Mouse (Mus musculus): ENCODE results near the gene Gm29133. TPM values are rescaled to one million over a fixed set of nuclear protein-coding genes. Genes with fewer than 3 reads are reported as not detected.

Gm29133 gene
- polyA plus RNA-seq (2015; fragmentation: Nextera tagmentation; extraction: Ambion mirVana) = not detected in 2 replicates

DNA sequence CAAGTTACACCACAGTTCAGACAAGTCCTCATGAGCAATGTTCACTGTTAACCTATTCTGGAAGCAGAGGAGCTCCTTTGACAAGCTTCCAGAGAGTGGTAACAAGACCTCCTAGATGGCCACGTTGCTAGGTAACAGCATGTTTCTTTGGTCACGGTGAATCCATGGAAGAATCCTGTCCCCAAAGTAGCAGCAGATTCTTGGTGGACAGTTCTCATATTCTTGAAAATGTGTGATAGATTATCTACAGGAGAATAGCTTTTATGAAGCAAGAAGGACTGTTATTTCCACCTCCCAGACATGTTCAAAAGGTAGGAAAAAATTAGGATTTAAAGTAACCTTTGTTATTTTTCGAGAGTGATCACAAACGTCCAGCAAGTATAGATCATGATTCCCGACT lies at the start of gene Gm29133:
Gene Gm29133, plus strand, starts transcription at position 301 of the 400 bp plus-strand sequence.
- ATAC-seq (no peak), DNase-seq (no peak)
- no peaks in the 10 kb centered on the region for H3K9me3 ChIP-seq (ENCODE audit: low read length)
- no peak within 1 kb of the TSS for H3K4me2 ChIP-seq (ENCODE audit: low read depth, low read length)
- no peak within 1 kb of the TSS for H3K27ac ChIP-seq (ENCODE audit: low read depth)
- no peaks in the 10 kb centered on the region for H3K36me3 ChIP-seq (replicated peaks; ENCODE audit: insufficient read depth, low read length)
- no peak for TF ChIP-seq EP300 (IDR thresholded peaks at IDR 0.05; ENCODE audit: low read depth)
- TF ChIP-seq CTCF (IDR thresholded peaks at IDR 0.05; ENCODE audit: low read depth) = no peak
- 64% methylated on average over 5 of the region's 5 CpGs for WGBS (ENCODE audit: insufficient replicate concordance)
- no peaks in the 10 kb centered on the region for H3K4me1 ChIP-seq (ENCODE audit: insufficient read depth)
- H3K27me3 ChIP-seq (ENCODE audit: insufficient read depth, low read length) = no peaks in the 10 kb centered on the region
- no peak within 1 kb of the TSS for H3K9ac ChIP-seq (replicated peaks)
- H3K4me3 ChIP-seq (ENCODE audit: low read depth, low read length) = no peak within 1 kb of the TSS

DNA sequence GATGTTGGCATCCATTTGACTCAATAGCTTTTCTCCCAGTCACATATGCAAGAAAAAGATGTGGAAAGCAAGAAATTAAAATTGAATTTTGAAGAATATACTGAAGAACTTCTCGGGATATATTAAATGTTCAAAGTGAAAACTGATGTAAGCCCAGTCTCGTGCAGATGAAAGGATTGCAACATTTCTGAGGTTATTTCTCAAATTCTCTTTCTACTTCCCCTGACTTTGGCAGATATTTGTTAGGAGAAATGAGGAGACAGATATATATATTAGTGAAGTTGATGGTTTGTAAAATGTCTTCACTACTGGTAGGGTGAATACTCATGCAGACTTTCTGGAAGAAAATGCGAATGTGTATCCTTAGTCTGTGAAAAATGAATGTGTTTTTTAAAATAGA lies 48.9 kb upstream of the Gm29133 start:
- DNase-seq (no peak), ATAC-seq (no peak)
- Histone ChIP-seq H3K9ac (replicated peaks) (no peak overlapping the region), H3K27me3 (ENCODE audit: insufficient read depth, low read length) (no peaks in the 10 kb centered on the region), H3K4me1 (ENCODE audit: insufficient read depth) (no peaks in the 10 kb centered on the region), H3K27ac (ENCODE audit: low read depth) (no peak overlapping the region), H3K4me3 (ENCODE audit: low read depth, low read length) (no peak overlapping the region), H3K4me2 (ENCODE audit: low read depth, low read length) (no peak overlapping the region), H3K9me3 (ENCODE audit: low read length) (no peaks in the 10 kb centered on the region), H3K36me3 (replicated peaks; ENCODE audit: insufficient read depth, low read length) (no peaks in the 10 kb centered on the region)
- 67% methylated on average over 3 of the region's 3 CpGs for WGBS (ENCODE audit: insufficient replicate concordance)
- no peak for TF ChIP-seq CTCF (IDR thresholded peaks at IDR 0.05; ENCODE audit: low read depth)

DNA sequence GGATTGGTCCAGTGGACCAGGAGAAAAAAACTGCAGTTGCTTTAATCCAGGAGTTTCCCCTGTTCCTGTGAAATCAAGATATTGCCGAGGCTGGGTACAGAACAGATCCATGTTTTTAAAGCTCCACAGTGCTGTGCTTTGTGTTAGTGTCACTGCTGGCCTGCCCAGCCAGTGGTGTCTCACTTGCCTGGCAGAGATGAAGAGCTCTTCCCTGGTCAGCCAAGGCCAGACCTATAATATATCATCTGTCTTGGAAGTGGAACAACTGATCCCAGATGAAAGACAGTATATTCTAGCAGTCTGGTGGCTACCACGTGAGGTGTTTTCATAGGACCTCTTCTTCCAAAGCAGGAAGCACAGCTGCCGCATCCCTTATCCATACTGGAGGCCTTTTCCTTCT lies 46.7 kb upstream of the Gm29133 start:
- Histone ChIP-seq H3K4me2 (ENCODE audit: low read depth, low read length) (no peak overlapping the region), H3K9me3 (ENCODE audit: low read length) (no peaks in the 10 kb centered on the region), H3K4me1 (ENCODE audit: insufficient read depth) (no peaks in the 10 kb centered on the region), H3K27ac (ENCODE audit: low read depth) (no peak overlapping the region), H3K27me3 (ENCODE audit: insufficient read depth, low read length) (no peaks in the 10 kb centered on the region), H3K4me3 (ENCODE audit: low read depth, low read length) (no peak overlapping the region), H3K9ac (replicated peaks) (no peak overlapping the region), H3K36me3 (replicated peaks; ENCODE audit: insufficient read depth, low read length) (no peaks in the 10 kb centered on the region)
- DNase-seq (no peak), ATAC-seq (no peak)
- TF ChIP-seq CTCF (IDR thresholded peaks at IDR 0.05; ENCODE audit: low read depth) = no peak
- no peak for TF ChIP-seq EP300 (IDR thresholded peaks at IDR 0.05; ENCODE audit: low read depth)
- 64% methylated on average over 3 of the region's 3 CpGs for WGBS (ENCODE audit: insufficient replicate concordance)

DNA sequence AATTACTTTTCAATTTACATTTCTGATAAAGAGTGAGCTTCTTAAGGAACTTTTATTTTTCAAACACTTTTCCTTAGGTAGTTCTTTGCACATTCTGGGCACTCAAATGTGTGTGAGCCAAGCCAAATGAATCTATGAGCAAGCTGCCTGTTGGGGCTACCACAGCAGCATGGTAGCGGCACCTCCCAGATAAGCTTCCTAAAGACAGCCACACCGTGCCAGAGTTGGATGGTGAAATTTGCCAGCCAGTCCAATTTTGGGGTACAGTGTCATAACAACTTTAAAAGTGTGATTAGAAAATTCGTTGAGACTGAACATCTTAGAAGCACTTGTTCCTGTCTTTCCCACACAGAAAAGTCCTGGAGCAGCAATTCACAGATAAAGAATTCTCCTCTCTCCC lies 41.5 kb upstream of the Gm29133 start:
- 54% methylated on average over 3 of the region's 3 CpGs for WGBS (ENCODE audit: insufficient replicate concordance)
- Histone ChIP-seq H3K9me3 (ENCODE audit: low read length) (no peaks in the 10 kb centered on the region), H3K4me1 (ENCODE audit: insufficient read depth) (no peaks in the 10 kb centered on the region), H3K27ac (ENCODE audit: low read depth) (no peak overlapping the region), H3K27me3 (ENCODE audit: insufficient read depth, low read length) (no peaks in the 10 kb centered on the region), H3K4me2 (ENCODE audit: low read depth, low read length) (no peak overlapping the region), H3K4me3 (ENCODE audit: low read depth, low read length) (no peak overlapping the region), H3K36me3 (replicated peaks; ENCODE audit: insufficient read depth, low read length) (no peaks in the 10 kb centered on the region), H3K9ac (replicated peaks) (no peak overlapping the region)
- no peak for TF ChIP-seq EP300 (IDR thresholded peaks at IDR 0.05; ENCODE audit: low read depth)
- no peak for TF ChIP-seq CTCF (IDR thresholded peaks at IDR 0.05; ENCODE audit: low read depth)
- DNase-seq (no peak), ATAC-seq (no peak)

DNA sequence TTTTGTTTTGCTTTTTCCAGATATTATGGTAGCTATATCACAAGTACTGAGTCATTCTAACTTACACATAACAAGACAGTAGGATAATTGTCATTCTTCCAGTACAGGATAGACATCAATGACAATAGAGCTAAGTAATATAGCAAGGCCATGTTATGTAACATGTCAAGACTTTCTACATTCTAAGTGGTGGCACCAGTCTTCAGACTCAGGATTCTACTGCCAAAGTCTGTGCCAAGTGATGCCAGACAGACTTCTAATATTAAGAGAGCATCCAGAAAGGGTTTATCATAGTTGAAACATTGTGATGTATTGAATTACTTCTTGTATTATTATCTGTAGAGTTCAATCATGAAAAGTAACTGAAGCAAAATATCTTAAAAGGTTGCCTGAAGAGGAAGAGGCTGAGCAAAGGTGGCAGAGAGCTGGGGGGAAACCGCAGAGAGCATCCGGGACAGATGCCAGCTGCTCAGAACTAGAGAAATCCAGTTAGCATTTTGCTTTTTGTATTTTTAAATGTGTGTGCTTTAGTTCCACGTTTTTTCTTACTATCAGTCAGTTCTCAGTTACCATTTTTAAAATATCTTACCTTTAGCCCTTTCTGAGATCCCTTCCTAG lies 34.2 kb upstream of the Gm29133 start:
- H3K9me3 ChIP-seq (ENCODE audit: low read length) = no peaks in the 10 kb centered on the region
- no peak for DNase-seq
- no peak overlapping the region for H3K4me3 ChIP-seq (ENCODE audit: low read depth, low read length)
- no peak for TF ChIP-seq CTCF (IDR thresholded peaks at IDR 0.05; ENCODE audit: low read depth)
- no peak for TF ChIP-seq EP300 (IDR thresholded peaks at IDR 0.05; ENCODE audit: low read depth)
- H3K4me2 ChIP-seq (ENCODE audit: low read depth, low read length) = no peak overlapping the region
- no peak overlapping the region for H3K27ac ChIP-seq (ENCODE audit: low read depth)
- no peaks in the 10 kb centered on the region for H3K4me1 ChIP-seq (ENCODE audit: insufficient read depth)
- no peak for ATAC-seq
- WGBS (ENCODE audit: insufficient replicate concordance) = 63% methylated on average over 3 of the region's 3 CpGs
- H3K36me3 ChIP-seq (replicated peaks; ENCODE audit: insufficient read depth, low read length) = no peaks in the 10 kb centered on the region
- H3K27me3 ChIP-seq (ENCODE audit: insufficient read depth, low read length) = no peaks in the 10 kb centered on the region
- no peak overlapping the region for H3K9ac ChIP-seq (replicated peaks)

DNA sequence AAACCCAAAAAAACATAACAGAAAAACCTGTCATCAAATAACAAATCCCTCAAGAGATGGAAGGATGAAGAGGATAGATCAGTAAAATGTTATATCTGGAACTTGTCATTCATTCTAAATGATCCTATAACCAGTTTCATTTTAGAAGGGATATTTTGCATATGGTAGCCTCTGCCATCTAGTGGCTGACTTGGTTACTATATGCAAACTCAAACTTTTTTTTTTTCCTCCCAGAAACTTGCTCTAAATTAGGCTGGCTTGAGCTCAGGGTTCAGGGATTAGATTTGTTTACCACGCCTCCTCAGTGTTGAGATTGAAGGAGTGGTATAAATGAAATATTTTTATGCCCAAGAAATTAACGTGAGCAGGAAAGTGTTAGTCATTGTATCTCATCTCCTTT lies 27.3 kb upstream of the Gm29133 start:
- Histone ChIP-seq H3K9ac (replicated peaks) (no peak overlapping the region), H3K9me3 (ENCODE audit: low read length) (no peaks in the 10 kb centered on the region), H3K4me3 (ENCODE audit: low read depth, low read length) (no peak overlapping the region), H3K4me2 (ENCODE audit: low read depth, low read length) (no peak overlapping the region), H3K27ac (ENCODE audit: low read depth) (no peak overlapping the region), H3K36me3 (replicated peaks; ENCODE audit: insufficient read depth, low read length) (no peaks in the 10 kb centered on the region), H3K27me3 (ENCODE audit: insufficient read depth, low read length) (no peaks in the 10 kb centered on the region), H3K4me1 (ENCODE audit: insufficient read depth) (no peaks in the 10 kb centered on the region)
- peak; percentile 69 for TF ChIP-seq CTCF (IDR thresholded peaks at IDR 0.05; ENCODE audit: low read depth)
- no peak for TF ChIP-seq EP300 (IDR thresholded peaks at IDR 0.05; ENCODE audit: low read depth)
- ATAC-seq (no peak), DNase-seq (no peak)
- WGBS (ENCODE audit: insufficient replicate concordance) = 17% methylated on average over 2 of the region's 2 CpGs
